Mouse (Mus musculus): ENCODE data around the gene Cpne8. TPM values are rescaled to one million over a fixed set of nuclear protein-coding genes. Genes with fewer than 3 reads are reported as not detected.
A peak's percentile ranks its signal among the peaks of the same experiment; 100 is the strongest.

Gene Cpne8
- polyA plus RNA-seq (2011; ENCODE audit: insufficient read length, low read depth, missing spikeins): 21.4 and 22.1 TPM in 2 replicates

DNA sequence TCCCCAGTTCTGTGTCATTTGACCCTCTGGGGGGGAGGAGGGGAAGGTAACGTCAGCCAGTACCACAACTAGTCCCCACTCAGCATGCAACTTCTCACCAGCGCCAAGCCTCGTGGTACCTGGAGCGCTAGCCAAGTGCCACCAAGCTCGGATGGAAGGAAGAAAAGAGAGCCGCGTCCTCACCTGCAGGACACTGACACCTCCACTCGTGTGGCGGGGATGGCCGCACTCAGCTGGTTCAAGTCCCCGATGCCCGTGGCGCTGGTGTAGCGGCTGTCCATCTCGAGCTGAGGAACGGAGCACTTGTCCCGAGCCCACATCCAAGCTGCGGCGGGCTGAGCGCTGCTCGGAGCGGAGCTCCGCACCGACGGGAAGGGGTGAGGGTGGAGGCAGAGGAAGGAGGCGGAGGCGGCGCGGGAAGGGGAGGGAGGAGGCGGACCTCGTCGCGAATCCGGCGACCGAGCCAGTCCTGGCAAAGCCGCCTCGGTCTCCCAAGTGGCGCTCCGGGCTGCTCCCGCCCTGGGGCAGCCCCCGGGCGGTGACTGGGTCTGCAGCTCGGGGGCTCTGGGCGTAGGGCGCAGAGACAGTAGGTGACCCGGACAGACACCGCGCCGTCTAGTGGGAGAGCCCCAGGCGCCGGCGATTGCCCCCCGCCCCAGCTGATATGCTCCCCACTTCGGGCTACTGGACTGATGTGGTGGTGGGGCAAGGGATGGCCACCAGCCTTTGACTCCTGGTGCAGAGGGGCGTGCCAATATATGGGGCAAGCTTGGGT is at the start of gene Cpne8:
TSS of gene Cpne8 (minus strand) at position 448 of the 775 bp plus-strand sequence.
- Histone ChIP-seq H3K4me3 (ENCODE audit: insufficient read depth, low read length) (peak within 1 kb of the TSS; percentile 66), H3K27ac (ENCODE audit: insufficient read depth, low read length) (no peak within 1 kb of the TSS; the same call in 1 of the 2 replicates), H3K4me1 (ENCODE audit: control insufficient read depth, insufficient read depth, low read length) (no peaks in the 10 kb centered on the region; the same call in 1 of the 2 replicates)
- peak; percentile 78 for TF ChIP-seq POLR2A (IDR thresholded peaks at IDR 0.05; ENCODE audit: low read depth, low read length)
- TF ChIP-seq CTCF (IDR thresholded peaks at IDR 0.05; ENCODE audit: borderline replicate concordance, insufficient read depth, low read length): no peak

GRCm38 (mm10) chr15:90717717-90718116 is 38.5 kb upstream of the Cpne8 start:
- TF ChIP-seq CTCF (IDR thresholded peaks at IDR 0.05; ENCODE audit: borderline replicate concordance, insufficient read depth, low read length) (no peak), POLR2A (IDR thresholded peaks at IDR 0.05; ENCODE audit: low read depth, low read length) (no peak)
- Histone ChIP-seq H3K4me1 (ENCODE audit: control insufficient read depth, insufficient read depth, low read length) (no peaks in the 10 kb centered on the region), H3K27ac (ENCODE audit: insufficient read depth, low read length) (no peak overlapping the region), H3K4me3 (ENCODE audit: insufficient read depth, low read length) (no peak overlapping the region)

DNA sequence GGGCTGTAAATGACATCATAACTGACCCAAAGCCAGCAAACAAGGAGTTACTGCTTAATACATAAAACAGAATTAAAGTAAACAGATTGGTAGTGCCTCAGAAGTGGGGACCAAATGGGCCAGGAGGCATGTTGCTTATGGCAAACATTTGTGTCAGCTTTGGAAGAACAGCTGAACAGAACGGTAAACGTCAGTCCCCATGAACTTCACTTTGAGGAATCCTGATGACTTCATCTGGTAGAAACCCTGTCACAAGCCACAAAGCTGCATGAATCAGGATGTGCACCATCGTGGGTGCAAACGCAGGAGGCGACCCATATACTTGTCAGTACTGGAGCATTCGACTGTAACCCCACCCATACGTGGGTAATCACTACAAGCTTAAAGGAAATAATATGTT is 30.1 kb upstream of the Cpne8 start:
- Histone ChIP-seq H3K4me3 (ENCODE audit: insufficient read depth, low read length) (no peak overlapping the region), H3K4me1 (ENCODE audit: control insufficient read depth, insufficient read depth, low read length) (no peaks in the 10 kb centered on the region), H3K27ac (ENCODE audit: insufficient read depth, low read length) (no peak overlapping the region)
- TF ChIP-seq CTCF (IDR thresholded peaks at IDR 0.05; ENCODE audit: borderline replicate concordance, insufficient read depth, low read length): no peak
- TF ChIP-seq POLR2A (IDR thresholded peaks at IDR 0.05; ENCODE audit: low read depth, low read length): no peak

GRCm38 (mm10) chr15:90704314-90704713 is 25.1 kb upstream of the Cpne8 start:
- no peaks in the 10 kb centered on the region for H3K4me1 ChIP-seq (ENCODE audit: control insufficient read depth, insufficient read depth, low read length)

DNA sequence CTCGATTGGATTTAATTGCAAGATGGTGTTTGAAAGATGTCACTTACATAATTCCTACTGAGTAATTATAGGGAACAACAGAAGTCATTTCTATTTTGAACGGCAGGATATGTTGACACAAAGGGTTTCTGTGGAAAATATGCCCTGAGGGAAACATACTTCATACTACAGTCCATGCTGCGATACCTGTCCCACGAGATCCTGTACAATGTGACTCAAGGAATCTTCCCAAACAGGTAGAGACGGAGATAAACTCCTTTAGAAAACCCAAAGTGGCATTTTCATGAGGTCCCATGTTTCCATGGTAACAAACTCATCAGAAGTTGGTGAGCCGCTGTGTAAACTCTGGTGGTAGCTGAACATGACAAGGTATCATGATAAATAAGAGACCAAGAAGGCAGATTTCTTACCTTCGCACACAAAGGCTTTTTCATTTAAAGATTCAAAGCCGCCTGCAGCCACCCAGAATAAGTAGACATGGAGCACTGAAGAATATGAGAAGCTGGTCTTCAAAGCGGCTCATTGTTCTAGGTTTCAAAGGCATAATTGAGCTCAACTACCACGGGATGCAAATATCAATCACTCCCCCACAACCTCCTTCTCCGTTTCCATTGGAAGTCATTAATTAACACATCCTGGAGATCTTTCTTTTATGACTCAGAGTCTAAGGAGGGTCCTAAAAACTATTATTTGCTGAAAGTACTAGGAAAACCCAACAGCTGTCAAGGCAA is 24.4 kb upstream of the Cpne8 start:
- Histone ChIP-seq H3K4me1 (ENCODE audit: control insufficient read depth, insufficient read depth, low read length) (no peaks in the 10 kb centered on the region), H3K4me3 (ENCODE audit: insufficient read depth, low read length) (no peak overlapping the region), H3K27ac (ENCODE audit: insufficient read depth, low read length) (no peak overlapping the region)
- TF ChIP-seq POLR2A (IDR thresholded peaks at IDR 0.05; ENCODE audit: low read depth, low read length) (no peak), CTCF (IDR thresholded peaks at IDR 0.05; ENCODE audit: borderline replicate concordance, insufficient read depth, low read length) (no peak)

More at GRCm38 (mm10) chr15:90704314-90704713, 25.1 kb upstream of the Cpne8 start:
- Histone ChIP-seq H3K27ac (ENCODE audit: insufficient read depth, low read length) (no peak overlapping the region), H3K4me3 (ENCODE audit: insufficient read depth, low read length) (no peak overlapping the region)
- no peak for TF ChIP-seq CTCF (IDR thresholded peaks at IDR 0.05; ENCODE audit: borderline replicate concordance, insufficient read depth, low read length)
- no peak for TF ChIP-seq POLR2A (IDR thresholded peaks at IDR 0.05; ENCODE audit: low read depth, low read length)

DNA sequence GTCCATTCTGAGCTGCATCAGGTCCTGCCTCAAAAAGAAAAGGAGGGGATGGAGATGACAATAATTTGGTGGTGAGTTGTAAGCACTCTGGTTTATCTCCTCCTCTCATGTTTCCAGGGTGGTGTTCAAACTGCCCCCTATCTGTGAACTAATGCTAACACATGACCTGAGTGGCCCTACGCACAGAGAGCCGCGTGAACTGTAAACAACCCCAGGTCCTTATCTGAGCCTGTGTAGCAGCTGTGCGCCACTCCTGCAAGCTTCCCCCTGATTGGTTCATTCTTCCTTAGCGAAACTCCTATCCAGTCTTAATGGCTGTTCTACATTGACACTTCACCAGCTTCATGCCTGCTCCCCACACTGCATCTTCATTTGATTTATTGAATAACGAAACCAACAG is 7.5 kb upstream of the Cpne8 start:
- Histone ChIP-seq H3K4me1 (ENCODE audit: control insufficient read depth, insufficient read depth, low read length) (no peaks in the 10 kb centered on the region), H3K4me3 (ENCODE audit: insufficient read depth, low read length) (no peak overlapping the region), H3K27ac (ENCODE audit: insufficient read depth, low read length) (no peak overlapping the region)
- TF ChIP-seq POLR2A (IDR thresholded peaks at IDR 0.05; ENCODE audit: low read depth, low read length): no peak
- TF ChIP-seq CTCF (IDR thresholded peaks at IDR 0.05; ENCODE audit: borderline replicate concordance, insufficient read depth, low read length): no peak

DNA sequence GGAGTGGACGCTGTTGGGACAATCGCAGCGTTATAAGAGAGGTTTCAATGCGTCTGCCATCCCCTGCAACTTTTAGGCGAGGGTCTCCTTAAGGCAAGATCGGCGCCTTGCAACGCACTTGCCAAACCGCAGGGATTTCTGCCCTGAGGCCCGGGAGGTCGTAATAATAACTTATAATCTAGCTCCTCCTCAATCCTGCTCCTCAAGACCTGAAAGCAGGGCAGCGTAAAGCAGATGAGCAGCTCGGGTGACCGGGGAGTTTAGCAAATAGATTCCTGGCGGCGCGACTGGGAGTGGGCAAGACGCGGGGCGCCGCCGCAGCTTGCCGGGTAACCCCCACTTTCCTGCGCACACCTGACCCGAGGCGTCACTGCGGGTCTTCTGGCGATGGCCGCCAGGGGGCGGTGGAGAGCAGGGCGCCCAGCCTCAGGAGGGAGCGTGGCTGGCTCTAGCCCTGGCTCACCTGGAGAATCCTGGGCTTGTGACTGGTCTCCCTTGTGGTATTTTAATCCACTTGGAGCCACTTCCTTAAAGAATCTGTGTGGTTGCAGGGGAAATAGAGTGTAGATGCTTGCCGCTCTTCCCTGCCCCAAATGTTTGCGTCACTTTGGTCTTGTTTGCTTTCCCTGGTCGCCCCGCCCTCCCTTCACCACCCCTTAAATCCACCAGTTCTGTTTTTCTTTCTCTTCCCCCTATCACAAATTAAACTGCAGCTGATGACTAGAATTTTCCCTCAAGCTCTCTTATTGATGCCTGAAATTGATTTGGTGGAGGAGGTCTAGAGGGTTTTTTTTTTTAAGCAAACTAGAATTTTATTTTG is 738 bp upstream of the Cpne8 start:
- no peak for TF ChIP-seq POLR2A (IDR thresholded peaks at IDR 0.05; ENCODE audit: low read depth, low read length)
- peak; percentile 96 for TF ChIP-seq CTCF (IDR thresholded peaks at IDR 0.05; ENCODE audit: borderline replicate concordance, insufficient read depth, low read length)
- Histone ChIP-seq H3K27ac (ENCODE audit: insufficient read depth, low read length) (no peak overlapping the region), H3K4me3 (ENCODE audit: insufficient read depth, low read length) (peak overlapping the region; percentile 66), H3K4me1 (ENCODE audit: control insufficient read depth, insufficient read depth, low read length) (no peaks in the 10 kb centered on the region; the same call in 1 of the 2 replicates)

GRCm38 (mm10) chr15:90678488-90678887 is 744 bp downstream of the Cpne8 start:
- TF ChIP-seq POLR2A (IDR thresholded peaks at IDR 0.05; ENCODE audit: low read depth, low read length) (0 out of 2 replicates have a peak, but pooled peaks have one; percentile 16), CTCF (IDR thresholded peaks at IDR 0.05; ENCODE audit: borderline replicate concordance, insufficient read depth, low read length) (no peak)
- H3K4me1 ChIP-seq (ENCODE audit: control insufficient read depth, insufficient read depth, low read length): no peaks in the 10 kb centered on the region; the same call in 1 of the 2 replicates
- no peak overlapping the region; the same call in 1 of the 2 replicates for H3K27ac ChIP-seq (ENCODE audit: insufficient read depth, low read length)
- H3K4me3 ChIP-seq (ENCODE audit: insufficient read depth, low read length): peak overlapping the region; percentile 66

GRCm38 (mm10) chr15:90669494-90669893 is 9.7 kb downstream of the Cpne8 start:
- Histone ChIP-seq H3K4me1 (ENCODE audit: control insufficient read depth, insufficient read depth, low read length) (no peaks in the 10 kb centered on the region; the same call in 1 of the 2 replicates), H3K4me3 (ENCODE audit: insufficient read depth, low read length) (no peak overlapping the region), H3K27ac (ENCODE audit: insufficient read depth, low read length) (no peak overlapping the region)
- TF ChIP-seq CTCF (IDR thresholded peaks at IDR 0.05; ENCODE audit: borderline replicate concordance, insufficient read depth, low read length) (no peak), POLR2A (IDR thresholded peaks at IDR 0.05; ENCODE audit: low read depth, low read length) (no peak)

Data from embryonic fibroblast, embryonic 13.5 days (primary cell).